Mouse (Mus musculus): ENCODE data around the gene Serac1.
"Not testable (repeated sequence)": the region's sequence is repeated elsewhere in the genome, so short reads cannot be mapped to it uniquely, and the experiment has no call there.

The Serac1 gene

DNA sequence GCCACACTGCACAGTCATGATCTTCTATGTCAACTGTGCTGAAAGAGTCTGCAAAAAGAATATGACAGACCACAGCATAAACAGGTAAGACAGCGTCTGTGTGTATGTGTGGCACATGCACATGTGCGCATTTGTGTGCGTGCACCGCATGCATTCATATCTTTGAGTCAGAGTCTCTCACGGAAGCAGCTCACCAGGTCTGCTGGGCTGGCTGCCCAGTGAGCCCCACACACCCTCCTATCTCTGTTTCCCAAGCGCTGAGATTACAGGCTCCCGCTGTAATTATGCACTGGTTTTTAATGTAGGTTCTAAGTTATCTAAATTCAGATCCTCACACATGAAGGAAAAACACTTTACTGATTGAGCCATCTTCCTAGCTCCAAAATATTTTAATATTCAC is 11.9 kb downstream of the Serac1 start:
- CTCF ChIA-PET, result no interaction called here

DNA sequence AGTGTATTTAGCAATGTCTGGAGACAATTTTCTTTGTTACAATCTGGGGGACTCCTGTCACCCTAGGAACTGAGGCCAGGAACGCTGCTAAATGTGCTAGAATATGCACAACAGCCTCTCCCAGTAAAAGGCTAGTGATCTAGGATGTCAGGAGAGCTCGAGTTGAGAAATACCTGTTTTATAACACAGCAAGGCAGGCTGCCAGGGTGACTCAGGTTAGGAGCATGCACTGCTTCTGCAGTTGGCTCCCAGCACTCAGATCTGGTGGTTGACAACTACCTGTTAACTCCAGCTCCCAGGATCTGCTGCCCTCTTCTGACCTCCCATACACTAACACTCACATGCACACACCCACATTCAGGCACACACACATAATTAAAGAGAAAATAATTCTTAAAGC is 13.5 kb downstream of the Serac1 start:
- CTCF ChIA-PET, result no interaction called here

DNA sequence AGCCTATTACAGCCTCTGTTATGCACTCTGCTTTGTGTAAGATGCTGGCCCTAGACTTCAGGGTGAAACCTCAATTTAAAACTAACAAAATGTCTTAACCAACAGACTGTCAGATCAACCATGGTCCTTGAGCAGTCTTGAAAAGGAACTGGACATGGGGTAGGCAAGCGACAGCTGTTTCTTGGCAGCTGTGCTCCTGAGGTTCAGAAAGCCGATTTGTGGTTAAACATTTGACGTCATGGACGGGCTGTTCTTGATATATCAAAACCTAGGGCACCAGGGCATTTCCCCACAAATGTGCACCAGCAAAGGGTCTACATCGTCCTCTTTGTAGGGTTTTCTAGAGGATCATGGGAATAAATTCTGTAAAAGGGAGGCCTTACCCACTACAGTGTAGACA is 16.0 kb downstream of the Serac1 start:
- CTCF ChIA-PET, result interaction anchor here (0.7 kb wide), 1 partner anchor 19 kb away, joined by 3 read pairs; no protein-coding TSS in a partner anchor

DNA sequence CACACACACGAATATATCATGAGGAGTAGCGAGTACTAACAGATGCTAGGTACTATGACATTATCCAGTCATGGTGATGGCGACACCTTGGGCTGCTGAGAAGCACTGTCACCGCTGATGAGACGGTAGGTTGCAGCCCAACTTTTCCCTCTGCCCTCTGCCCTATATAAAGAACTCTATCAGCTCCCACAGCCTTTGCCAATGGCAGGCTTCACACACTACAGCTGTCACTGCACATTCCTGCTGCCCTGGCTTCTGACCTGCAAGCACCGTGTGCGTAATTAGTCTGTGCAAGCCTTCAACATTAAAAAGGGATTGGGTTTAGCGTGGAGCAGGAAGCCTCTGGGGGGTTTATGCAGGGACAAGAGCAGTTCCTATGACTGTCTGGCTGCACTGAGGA is 16.7 kb downstream of the Serac1 start:
- CTCF ChIA-PET, result no interaction called here

DNA sequence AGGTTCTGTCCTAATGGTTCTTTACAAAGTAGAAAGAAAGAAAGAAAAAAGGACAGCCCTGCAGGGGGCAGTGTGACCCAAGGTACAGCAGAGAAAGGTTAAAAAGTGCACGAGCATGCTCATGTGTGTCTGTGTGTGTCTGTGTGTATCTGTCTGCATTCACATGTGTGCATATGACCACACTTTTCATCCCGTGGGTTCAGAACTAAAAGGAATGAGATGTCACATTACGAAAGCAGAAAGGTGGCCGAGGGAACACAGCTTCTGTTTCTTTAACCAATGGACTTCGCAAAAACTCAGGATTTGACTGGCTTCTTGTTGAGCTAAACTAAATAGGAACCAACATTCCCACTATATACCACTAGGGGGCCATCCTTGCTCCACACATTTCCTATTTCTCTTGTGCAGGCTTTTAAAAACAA is 24.6 kb downstream of the Serac1 start:
- CTCF ChIA-PET, result no interaction called here

DNA sequence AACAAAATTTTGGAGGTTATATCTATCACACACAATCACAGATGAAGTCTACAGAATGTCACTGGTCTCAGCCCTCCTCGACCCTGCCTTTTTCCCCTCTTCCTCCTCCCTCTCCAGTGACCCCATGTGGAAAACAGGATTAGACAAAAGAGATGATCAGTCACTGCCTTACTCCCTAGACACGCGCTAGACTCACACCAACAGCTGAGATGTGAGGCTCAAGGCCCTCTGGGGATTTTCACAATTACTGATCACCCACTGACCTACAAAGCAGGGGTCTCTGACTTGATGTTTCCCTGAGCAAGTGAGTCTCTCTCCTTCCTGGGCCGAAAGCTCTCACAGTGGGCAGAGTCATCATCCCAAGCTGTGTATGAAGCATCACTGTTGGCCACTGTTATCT is 26.7 kb downstream of the Serac1 start:
- CTCF ChIA-PET, result no interaction called here

DNA sequence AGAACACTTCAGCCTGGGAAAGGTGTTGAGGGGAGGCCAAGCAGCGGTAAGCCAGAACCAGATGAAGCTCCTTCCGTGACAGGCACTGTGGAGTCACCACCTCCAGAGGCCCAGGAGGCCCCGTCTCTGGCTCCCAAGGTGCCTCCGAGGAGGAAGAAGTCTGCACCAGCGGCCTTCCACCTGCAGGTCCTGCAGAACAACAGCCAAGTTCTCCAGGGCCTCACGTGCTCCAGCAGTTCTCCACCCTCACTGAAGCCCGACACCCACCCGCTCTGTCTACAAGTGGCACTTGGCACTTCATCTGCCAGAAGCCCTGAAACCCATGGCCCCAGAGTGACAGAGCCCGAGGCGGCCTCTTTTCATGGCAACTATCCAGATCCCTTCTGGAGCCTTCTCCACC is 42.0 kb downstream of the Serac1 start:
- CTCF ChIA-PET, result no interaction called here

DNA sequence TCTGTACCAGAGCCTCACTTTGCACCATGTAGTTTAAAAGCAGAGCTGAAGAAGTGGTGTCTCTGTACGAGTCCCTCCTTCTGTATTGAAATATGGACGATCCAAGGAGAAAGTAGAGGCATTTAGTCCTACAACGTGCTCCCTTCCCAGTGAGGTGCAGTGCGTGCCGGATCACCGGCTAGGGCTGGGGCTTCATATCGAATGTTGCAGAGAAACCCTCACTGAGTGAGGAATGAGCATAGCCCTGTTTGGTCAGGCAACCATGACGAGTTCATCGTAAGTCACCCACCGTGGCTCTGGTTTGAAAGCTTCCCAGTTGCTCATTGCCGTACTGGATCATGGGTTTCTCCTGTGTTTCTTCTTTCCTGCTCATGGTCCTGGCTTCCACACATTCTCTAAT is 42.7 kb downstream of the Serac1 start:
- CTCF ChIA-PET, result no interaction called here

DNA sequence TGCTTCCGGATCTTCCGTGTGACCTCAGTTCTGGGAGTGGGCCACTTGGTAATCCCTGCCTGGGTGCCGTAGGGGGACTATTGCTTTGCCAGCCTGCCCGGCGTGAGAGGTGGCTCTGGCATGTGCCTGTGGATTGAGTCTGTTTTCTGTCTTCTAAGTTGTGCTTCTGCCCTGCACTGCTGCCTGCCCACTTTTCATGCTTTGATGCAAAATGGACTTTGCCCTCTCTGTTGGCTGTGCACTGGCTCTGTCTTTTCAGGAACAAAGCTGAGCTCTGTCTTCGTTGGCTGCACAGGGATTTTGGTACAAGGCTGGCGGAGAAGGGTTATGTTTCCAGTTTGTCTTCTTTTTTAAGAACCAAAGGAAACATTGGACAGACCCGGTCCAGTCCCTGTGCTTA is 43.1 kb downstream of the Serac1 start:
- CTCF ChIA-PET, result no interaction called here

DNA sequence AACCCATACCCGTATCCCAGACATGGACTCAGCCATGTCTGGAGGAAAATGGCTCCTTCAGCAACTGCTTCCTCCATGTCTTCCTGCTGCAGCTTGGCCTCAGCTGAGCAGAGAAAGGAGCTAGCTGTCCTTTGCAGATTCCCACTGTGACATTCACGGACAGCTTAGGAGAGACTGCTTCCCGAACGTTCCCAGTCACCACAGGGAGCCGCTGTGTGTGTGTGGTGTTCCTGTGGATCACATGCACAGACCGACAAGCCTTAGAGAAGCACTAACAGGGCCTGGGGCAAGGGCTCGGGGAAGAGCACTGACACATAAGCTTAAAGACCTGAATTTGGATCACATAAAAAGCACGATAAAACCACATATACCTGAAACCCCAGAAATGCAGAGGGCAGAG is 43.9 kb downstream of the Serac1 start:
- CTCF ChIA-PET, result interaction anchor here (0.6 kb wide), 1 partner anchor 1182 kb away, joined by 3 read pairs; no protein-coding TSS in a partner anchor

DNA sequence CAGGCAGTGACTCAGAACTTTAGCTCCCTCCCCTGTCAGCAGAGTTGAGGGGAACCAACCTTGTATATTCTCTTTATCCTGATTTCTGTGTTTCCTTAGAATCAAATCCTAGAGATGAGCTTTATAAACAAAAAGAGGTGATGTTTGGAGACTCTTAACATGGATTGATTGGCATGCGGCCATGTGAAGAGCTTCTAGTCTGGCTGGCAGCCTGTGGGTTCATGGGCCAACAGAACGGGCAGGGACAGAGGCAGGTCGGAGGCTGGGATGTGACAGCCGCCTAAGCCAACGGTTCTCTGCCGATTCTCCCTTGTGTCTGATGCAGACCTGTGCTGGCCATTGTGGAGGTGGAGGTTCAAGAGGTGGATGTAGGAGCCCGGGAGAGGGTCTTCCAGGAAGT is 53.7 kb downstream of the Serac1 start:
- CTCF ChIA-PET, result no interaction called here

DNA sequence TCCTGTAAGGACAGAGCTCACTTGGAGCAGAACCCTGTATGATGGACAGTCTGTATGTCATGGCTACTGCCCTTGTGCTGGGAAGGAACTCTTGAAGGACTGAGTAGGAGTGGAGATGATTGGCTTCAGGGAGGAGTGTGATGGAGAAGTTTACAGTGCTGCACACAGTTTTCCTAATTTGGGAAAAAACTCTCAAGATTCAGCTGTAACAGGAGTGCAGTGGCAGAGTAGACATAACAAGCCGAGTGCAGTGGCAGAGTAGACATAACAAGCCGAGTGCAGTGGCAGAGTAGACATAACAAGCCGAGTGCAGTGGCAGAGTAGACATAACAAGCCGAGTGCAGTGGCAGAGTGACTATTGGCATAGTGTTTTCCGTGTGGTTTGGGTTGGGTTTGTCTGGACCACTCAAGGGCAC is 58.2 kb downstream of the Serac1 start:
- CTCF ChIA-PET, result not testable (repeated sequence)

DNA sequence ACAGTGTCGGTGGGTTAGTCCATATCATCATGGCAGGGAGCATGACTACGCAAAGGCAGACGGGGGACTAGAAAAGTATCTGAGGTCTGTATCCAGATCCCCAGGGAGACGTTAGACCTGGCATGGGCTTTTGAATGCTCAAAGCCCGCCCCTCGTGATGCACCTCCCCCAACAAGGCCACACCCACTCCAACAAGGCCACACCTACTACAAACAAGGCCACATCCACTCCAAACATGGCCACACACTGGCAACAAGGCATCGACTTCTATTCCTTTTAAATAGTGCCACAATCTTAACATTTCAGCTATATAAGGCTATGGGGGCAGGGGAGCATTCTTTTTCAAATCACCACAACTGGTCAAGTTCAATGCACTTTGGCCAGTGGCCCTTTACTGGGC is 58.9 kb downstream of the Serac1 start:
- CTCF ChIA-PET, result no interaction called here

DNA sequence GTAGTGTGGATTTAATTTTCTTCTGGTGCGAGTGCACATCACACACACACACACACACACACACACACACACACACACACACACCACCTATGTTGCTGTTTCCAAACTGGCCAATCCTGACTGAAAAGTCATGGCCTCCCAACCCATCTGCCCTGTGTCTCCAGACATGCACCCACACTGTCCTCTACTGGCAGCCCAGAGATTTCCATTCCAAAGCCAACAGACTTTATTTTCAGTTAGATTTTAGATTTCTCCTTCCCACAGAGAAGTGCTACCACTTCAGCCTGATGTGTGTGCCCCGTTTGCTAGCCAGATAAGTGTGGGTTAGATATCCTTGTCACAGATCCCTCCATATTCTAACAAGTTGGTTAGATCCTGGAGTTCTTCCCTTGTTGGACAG is 59.8 kb downstream of the Serac1 start:
- CTCF ChIA-PET, result no interaction called here

DNA sequence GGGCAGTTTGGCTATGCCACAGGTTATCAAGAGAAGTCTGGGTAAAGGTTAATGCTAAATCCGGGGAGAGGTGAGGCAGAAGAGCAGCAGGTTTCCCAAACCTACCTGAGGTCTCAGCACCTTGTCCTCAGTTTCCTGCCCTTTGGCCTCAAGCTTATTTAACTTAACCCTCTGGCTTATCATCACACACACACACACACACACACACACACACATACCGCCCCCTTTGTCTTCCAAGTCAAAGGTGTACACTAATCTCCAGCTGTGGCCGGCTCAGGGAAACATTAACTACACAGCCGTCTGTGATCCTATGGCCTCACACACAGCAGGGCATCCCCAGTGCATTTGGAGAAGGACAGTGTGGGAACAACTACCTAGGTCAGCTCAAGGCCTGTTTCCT is 61.2 kb downstream of the Serac1 start:
- CTCF ChIA-PET, result no interaction called here

DNA sequence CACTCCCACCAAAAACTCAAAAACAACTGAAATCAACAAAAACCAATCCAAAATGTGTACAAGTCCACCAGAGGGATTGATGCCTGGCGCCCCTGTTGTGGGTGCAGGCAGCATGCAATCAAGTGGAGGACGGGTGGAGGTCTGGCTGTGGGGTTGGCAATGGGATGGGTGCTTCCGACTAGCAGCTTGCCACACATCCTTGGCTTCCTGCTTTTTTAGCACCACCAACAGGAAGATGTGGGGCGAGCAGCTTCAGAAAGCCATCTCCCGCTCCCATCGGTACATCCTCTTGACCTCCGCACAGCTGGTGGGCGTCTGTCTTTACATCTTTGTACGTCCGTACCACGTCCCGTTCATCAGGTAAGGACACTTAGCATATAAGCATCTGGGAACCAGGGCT is 62.3 kb downstream of the Serac1 start:
- CTCF ChIA-PET, result no interaction called here

DNA sequence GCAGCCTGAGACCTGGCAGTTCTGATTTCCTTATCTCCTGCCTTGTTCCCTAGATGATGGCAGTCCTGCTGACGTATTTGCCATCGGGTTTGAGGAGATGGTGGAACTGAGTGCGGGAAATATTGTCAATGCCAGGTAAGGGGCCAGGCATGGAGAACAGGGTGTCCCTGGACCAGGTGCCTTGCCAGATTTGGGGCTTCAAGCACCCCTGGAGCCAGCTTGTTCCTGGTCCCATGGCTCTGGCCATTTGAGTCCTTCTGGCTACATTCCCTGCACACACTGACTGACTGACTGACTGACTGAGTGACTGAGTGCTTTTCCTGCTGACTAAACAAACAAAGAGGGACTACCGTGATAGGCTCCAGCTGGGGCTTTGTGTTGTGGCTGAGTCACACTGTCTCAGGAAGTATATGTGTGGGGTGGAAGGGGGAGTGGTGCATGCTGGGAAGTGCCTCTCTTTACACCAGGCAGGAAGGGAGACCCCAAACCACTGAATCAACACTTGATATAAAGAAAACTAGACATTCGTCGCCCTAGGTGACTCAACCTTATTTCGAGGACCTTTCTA is 63.2 kb downstream of the Serac1 start:
- CTCF ChIA-PET, result interaction anchor here (0.6 kb wide), 1 partner anchor 8 kb away, joined by 3 read pairs; no protein-coding TSS in a partner anchor

DNA sequence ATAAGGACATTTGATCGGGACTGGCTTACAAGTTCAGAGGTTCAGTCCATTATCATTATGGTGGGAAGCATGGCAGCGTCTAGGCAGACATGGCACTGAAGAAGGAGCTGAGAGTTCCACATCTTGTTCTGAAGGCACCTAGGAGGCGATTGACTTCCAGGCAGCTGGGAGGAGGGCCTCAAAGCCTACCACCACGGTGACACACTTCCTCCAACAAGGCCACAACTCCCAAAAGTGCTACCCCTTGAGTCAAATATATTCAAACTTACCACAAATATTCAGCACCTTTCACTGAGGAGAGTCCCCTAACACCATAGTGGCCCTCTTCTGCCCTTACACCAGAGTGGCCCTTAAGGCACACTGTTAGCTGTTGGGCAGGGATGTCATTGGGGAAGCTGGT is 64.6 kb downstream of the Serac1 start:
- CTCF ChIA-PET, result no interaction called here

DNA sequence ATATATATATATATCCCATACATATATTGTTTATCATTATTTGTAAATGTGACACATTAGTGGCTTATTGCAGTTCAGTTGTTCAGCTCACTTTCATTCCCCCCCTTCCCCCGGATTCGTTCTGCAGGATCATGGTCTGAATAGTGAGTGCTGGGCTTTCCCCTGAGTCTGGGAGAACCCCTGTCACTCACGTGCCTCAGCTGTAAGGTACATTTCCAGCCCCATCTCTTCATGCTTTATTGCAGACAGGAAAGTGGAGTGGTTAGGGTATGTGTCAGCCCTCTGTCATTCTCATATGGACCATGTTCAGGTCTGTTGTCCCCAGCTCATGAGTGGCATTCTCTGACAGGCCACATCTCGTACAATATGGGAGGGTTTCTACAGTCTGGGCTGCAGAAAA is 66.5 kb downstream of the Serac1 start:
- CTCF ChIA-PET, result interaction anchor here (0.7 kb wide), 3 partner anchors 14 to 822 kb away, joined by 3 to 8 read pairs (median 3); partner anchors contain the start of gene Synj2

DNA sequence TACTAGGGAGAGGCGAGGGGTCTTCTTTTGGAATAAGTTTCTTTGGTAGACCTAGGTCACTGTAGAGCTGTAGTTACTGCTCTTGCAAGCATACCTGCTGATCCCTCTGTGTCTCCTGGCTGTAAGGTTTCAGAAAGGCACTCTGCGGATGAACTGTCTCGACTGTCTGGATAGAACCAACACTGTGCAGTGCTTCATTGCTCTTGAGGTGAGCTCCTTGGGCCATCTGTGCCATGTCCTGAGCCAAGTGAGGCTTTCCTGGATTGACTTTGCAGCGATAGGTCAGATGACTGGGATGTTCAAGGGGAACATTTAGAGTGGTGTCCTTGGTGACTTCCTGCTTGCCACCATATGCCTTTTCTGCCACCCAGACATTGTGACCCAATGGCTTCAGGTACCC is 69.9 kb downstream of the Serac1 start:
- CTCF ChIA-PET, result interaction anchor here (0.5 to 0.9 kb wide), 2 partner anchors 614 to 1102 kb away, joined by 3 read pairs; no protein-coding TSS in a partner anchor

DNA sequence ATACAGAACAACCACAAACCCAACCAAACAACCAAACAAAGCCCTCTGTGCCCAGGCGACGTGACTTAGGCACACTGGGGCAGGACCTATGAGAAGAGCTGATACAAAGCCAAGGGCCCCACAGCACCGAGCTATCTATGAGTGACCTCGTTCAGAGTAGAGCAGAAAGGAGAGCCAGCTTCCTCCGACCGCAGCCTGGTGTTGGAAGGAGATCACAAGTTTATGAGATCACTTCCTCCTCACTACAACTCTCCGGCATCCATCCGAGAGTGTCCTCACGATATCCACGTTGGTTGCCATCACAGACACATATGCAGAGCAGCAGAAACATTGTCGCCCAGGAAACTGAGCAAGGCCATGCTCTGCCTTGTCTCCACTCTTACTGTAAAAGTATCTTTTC is 71.0 kb downstream of the Serac1 start:
- CTCF ChIA-PET, result no interaction called here

DNA sequence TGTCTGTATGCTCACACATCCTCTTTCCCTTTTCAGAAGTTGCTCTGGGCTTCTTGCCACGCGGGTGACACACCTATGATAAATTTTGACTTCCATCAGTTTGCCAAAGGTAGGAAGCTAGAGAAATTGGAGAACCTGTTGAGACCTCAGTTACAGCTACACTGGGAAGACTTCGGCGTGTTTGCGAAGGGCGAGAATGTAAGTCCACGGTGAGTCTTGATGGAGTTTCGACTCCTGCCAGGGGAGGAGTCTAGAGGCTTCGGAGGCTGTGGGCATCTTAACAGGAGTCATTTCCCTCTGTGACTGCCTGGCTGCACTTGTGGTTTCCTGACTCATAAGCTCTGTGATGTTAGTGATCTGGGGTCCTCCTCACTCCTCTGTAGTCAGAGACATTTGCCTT is 71.6 kb downstream of the Serac1 start:
- CTCF ChIA-PET, result interaction anchor here (0.6 kb wide), 2 partner anchors 8 to 26 kb away, joined by 3 read pairs; no protein-coding TSS in a partner anchor

DNA sequence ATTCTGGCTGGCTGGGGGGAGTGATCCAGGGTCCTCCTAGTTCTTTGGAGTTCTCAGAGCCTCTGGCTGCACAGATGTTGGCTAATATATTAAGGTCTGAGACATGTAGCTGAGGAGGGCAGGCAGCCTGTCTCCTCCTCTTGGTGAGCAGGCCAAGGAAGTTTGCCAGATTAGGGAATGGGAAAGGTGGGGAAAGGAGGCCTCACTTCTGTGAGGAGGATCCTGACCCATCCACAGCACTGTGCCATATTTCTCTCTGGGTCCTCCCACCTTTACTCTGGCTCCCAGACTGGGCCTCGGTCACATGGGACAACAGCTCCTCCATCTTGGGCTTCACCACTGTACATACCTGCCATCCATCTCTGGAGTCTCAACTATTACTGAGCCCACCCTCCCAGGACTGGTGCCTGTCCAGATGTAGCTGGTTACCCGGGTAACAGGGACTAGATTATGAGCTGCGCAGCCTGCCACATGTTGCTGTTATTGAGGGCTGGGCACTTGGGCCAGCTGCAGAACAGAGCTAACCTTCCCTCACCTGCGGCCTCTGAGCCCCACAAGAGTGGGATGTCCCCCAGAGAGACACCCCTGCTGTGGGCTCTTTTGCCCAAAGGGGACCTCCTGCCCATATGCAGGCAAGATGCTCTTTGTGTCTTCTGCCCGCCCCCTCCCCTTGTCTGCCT is 72.3 kb downstream of the Serac1 start:
- CTCF ChIA-PET, result interaction anchor here (0.6 kb wide), 3 partner anchors 9 to 73 kb away, joined by 3 to 4 read pairs (median 3); partner anchors contain the start of gene Gtf2h5

Measured in spleen, embryonic (tissue).